Mouse (Mus musculus) naive thymus-derived CD4-positive, alpha-beta T cell, adult 2 months (primary cell): ENCODE data around the gene Ddx23.

Source experiments
- DNase-seq: peaks from one replicate; pipeline ENCODE4 v3.0.0-alpha.2; 2011; ENCODE audit warnings: low read depth

The Ddx23 gene

GRCm38 (mm10) chr15:98674994-98675545, 12.4 kb upstream of the Ddx23 start:
- DNase-seq: no peak

GRCm38 (mm10) chr15:98674284-98674993, 11.7 kb upstream of the Ddx23 start:
- no peak for DNase-seq

GRCm38 (mm10) chr15:98673732-98674131, 11.0 kb upstream of the Ddx23 start:
- DNase-seq: no peak

GRCm38 (mm10) chr15:98672592-98672991, 9.9 kb upstream of the Ddx23 start:
- DNase-seq: no peak

- peak; percentile 62 for DNase-seq
These were observed 1.6 kb upstream of the Ddx23 start for GRCm38 (mm10) chr15:98664042-98664907.

GRCm38 (mm10) chr15:98662198-98662566, 512 bp downstream of the Ddx23 start:
- DNase-seq: peak; percentile 77

GRCm38 (mm10) chr15:98656982-98657751, 5.5 kb downstream of the Ddx23 start:
- DNase-seq: no peak

GRCm38 (mm10) chr15:98652174-98652573, 10.5 kb downstream of the Ddx23 start:
- no peak for DNase-seq

GRCm38 (mm10) chr15:98651431-98651830, 11.3 kb downstream of the Ddx23 start:
- no peak for DNase-seq

- no peak for DNase-seq
These were observed 14.6 kb downstream of the Ddx23 start for GRCm38 (mm10) chr15:98648071-98648470.

- DNase-seq: no peak
These were observed 15.4 kb downstream of the Ddx23 start for GRCm38 (mm10) chr15:98647308-98647707.

GRCm38 (mm10) chr15:98646737-98647136, 16.0 kb downstream of the Ddx23 start:
- no peak for DNase-seq

- no peak for DNase-seq
These were observed 17.4 kb downstream of the Ddx23 start for GRCm38 (mm10) chr15:98645057-98646026.

- no peak for DNase-seq
These were observed 18.3 kb downstream of the Ddx23 start for GRCm38 (mm10) chr15:98644406-98644805.

GRCm38 (mm10) chr15:98640157-98640556, 22.5 kb downstream of the Ddx23 start:
- no peak for DNase-seq

GRCm38 (mm10) chr15:98637155-98637554, 25.5 kb downstream of the Ddx23 start:
- no peak for DNase-seq

- no peak for DNase-seq
These were observed 26.2 kb downstream of the Ddx23 start for GRCm38 (mm10) chr15:98636517-98636916.

GRCm38 (mm10) chr15:98635291-98635841, 27.3 kb downstream of the Ddx23 start:
- DNase-seq: no peak

GRCm38 (mm10) chr15:98634541-98635081, 28.1 kb downstream of the Ddx23 start:
- DNase-seq: peak; percentile 66

- peak; percentile 43 for DNase-seq
These were observed 28.7 kb downstream of the Ddx23 start for GRCm38 (mm10) chr15:98633822-98634470.
